Mouse (Mus musculus): ENCODE data around the gene Wipf2.
A peak's percentile ranks its signal among the peaks of the same experiment; 100 is the strongest.
"Not testable (repeated sequence)": the region's sequence is repeated elsewhere in the genome, so short reads cannot be mapped to it uniquely, and the experiment has no call there.

Gene Wipf2

GRCm38 (mm10) chr11:98910415-98910814 is 47.0 kb downstream of the Wipf2 start:
- DNase-seq: no peak

GRCm38 (mm10) chr11:98911498-98911897 is 48.1 kb downstream of the Wipf2 start:
- DNase-seq: no peak

- no peak for DNase-seq
Measured at GRCm38 (mm10) chr11:98914196-98914595, 50.8 kb downstream of the Wipf2 start.

- not testable (repeated sequence) for DNase-seq
Measured at GRCm38 (mm10) chr11:98916376-98916775, 52.9 kb downstream of the Wipf2 start.

- no peak for DNase-seq
Measured at GRCm38 (mm10) chr11:98917428-98918005, 54.1 kb downstream of the Wipf2 start.

- DNase-seq: peak; percentile 81
Measured at GRCm38 (mm10) chr11:98918231-98918630, 54.8 kb downstream of the Wipf2 start.

GRCm38 (mm10) chr11:98919009-98919408 is 55.6 kb downstream of the Wipf2 start:
- no peak for DNase-seq

- peak; percentile 58 for DNase-seq
Measured at GRCm38 (mm10) chr11:98921813-98922212, 58.4 kb downstream of the Wipf2 start.

- peak; percentile 78 for DNase-seq
Measured at GRCm38 (mm10) chr11:98922307-98922706, 58.9 kb downstream of the Wipf2 start.

- DNase-seq: peak; percentile 52
Measured at GRCm38 (mm10) chr11:98922851-98923711, 59.6 kb downstream of the Wipf2 start.

GRCm38 (mm10) chr11:98924633-98925175 is 61.3 kb downstream of the Wipf2 start:
- DNase-seq: no peak

- DNase-seq: peak; percentile 71
Measured at GRCm38 (mm10) chr11:98925265-98925721, 61.9 kb downstream of the Wipf2 start.

GRCm38 (mm10) chr11:98925868-98926311 is 62.5 kb downstream of the Wipf2 start:
- DNase-seq: peak; percentile 62

GRCm38 (mm10) chr11:98926553-98926952 is 63.1 kb downstream of the Wipf2 start:
- no peak for DNase-seq

GRCm38 (mm10) chr11:98927438-98928076 is 64.1 kb downstream of the Wipf2 start, which contains the start of gene Rara:
Rara (plus strand) TSS chr11:98927818.
- DNase-seq: no peak

GRCm38 (mm10) chr11:98928186-98928893 is 64.9 kb downstream of the Wipf2 start:
- DNase-seq: no peak

- no peak for DNase-seq
Measured at GRCm38 (mm10) chr11:98929503-98929902, 66.1 kb downstream of the Wipf2 start.

GRCm38 (mm10) chr11:98930127-98930601 is 66.7 kb downstream of the Wipf2 start:
- no peak for DNase-seq

GRCm38 (mm10) chr11:98930773-98931512 is 67.5 kb downstream of the Wipf2 start:
- no peak for DNase-seq

- no peak for DNase-seq
Measured at GRCm38 (mm10) chr11:98931513-98932292, 68.3 kb downstream of the Wipf2 start.

Measured in lung, postnatal 36 days (tissue).